Mouse (Mus musculus) hindbrain, embryonic 14.5 days (tissue): ENCODE data around the gene Foxl1. TPM values are rescaled to one million over a fixed set of nuclear protein-coding genes. Genes with fewer than 3 reads are reported as not detected.
A peak's percentile ranks its signal among the peaks of the same experiment; 100 is the strongest.

Experiments
- ATAC-seq: fragments of 200-750 bp; cut with Nextera tagmentation; 2 replicates; pipeline ENCODE4 v1.8.0; 2017; ENCODE audit warnings: moderate number of reproducible peaks, mild to moderate bottlenecking, moderate TSS enrichment, moderate library complexity; ENCODE audit not compliant: low FRiP score
- DNase-seq: peaks from one replicate; pipeline ENCODE4 v3.0.0-alpha.2; 2015; ENCODE audit warnings: low spot score
- H3K27ac ChIP-seq: fragments of 300-500 bp; sonication (generic); 2 replicates; pipeline ENCODE4 v1.5.1; 2014; ENCODE audit warnings: mild to moderate bottlenecking, moderate library complexity
- H3K27me3 ChIP-seq: fragments of 300-500 bp; sonication (generic); 2 replicates; pipeline ENCODE4 v1.6.1; 2014; ENCODE audit warnings: mild to moderate bottlenecking, low read length, mixed read lengths; ENCODE audit not compliant: control insufficient read depth, insufficient read depth
- H3K36me3 ChIP-seq: fragments of 300-500 bp; sonication (generic); replicated peaks from 2 replicates; pipeline ENCODE4 v1.6.1; 2014; ENCODE audit not compliant: control insufficient read depth, insufficient read depth
- H3K4me1 ChIP-seq: fragments of 300-500 bp; sonication (generic); replicated peaks from 2 replicates; pipeline ENCODE4 v1.6.1; 2014; ENCODE audit warnings: antibody characterized with exemption, low read length, mixed read lengths; ENCODE audit not compliant: control insufficient read depth, insufficient read depth
- H3K4me2 ChIP-seq: fragments of 300-500 bp; sonication (generic); replicated peaks from 2 replicates; pipeline ENCODE4 v1.6.1; 2014; ENCODE audit warnings: mild to moderate bottlenecking, moderate library complexity
- H3K4me3 ChIP-seq: fragments of 300-500 bp; sonication (generic); replicated peaks from 2 replicates; pipeline ENCODE4 v1.5.1; 2014; ENCODE audit warnings: mild to moderate bottlenecking, low read length
- H3K9ac ChIP-seq: fragments of 300-500 bp; sonication (generic); 2 replicates; pipeline ENCODE4 v1.6.1; 2014
- H3K9me3 ChIP-seq: fragments of 300-500 bp; sonication (generic); 2 replicates; pipeline ENCODE4 v1.6.1; 2016; ENCODE audit warnings: low read length; ENCODE audit not compliant: control insufficient read depth
- WGBS: fragments of 180-500 bp; shearing (Covaris S2); extraction: QIAGEN DNeasy Blood & Tissue Kit; methylation state at CpG from one replicate; pipeline ENCODE4 v1.1.7; 2014; 5-methylcytosine and 5-hydroxymethylcytosine counted together
- polyA plus RNA-seq: library from polyadenylated mRNA; unstranded; fragments of >200 nt; fragmentation: Nextera tagmentation; extraction: Ambion mirVana; gene quantifications from 2 replicates; pipeline ENCODE4 v1.2.1, GENCODE M21; 2014

The Foxl1 gene
- polyA plus RNA-seq, 1 experiment from 2014 or later: 0.25 TPM

- Histone ChIP-seq H3K27ac (no peak overlapping the region), H3K9ac (no peak overlapping the region), H3K9me3 (no peaks in the 10 kb centered on the region), H3K4me1 (no peaks in the 10 kb centered on the region), H3K4me2 (no peak overlapping the region), H3K36me3 (no peaks in the 10 kb centered on the region), H3K27me3 (peaks cover 59% of the 10 kb centered on the region), H3K4me3 (no peak overlapping the region)
- DNase-seq: peak; percentile 98
- 0 out of 2 replicates have a peak, but pooled peaks have one; percentile 13 for ATAC-seq
- WGBS: under 1% methylated on average over 21 of the region's 21 CpGs
Observed at GRCm38 (mm10) chr8:121113261-121113660, 14.5 kb upstream of the Foxl1 start.

DNA sequence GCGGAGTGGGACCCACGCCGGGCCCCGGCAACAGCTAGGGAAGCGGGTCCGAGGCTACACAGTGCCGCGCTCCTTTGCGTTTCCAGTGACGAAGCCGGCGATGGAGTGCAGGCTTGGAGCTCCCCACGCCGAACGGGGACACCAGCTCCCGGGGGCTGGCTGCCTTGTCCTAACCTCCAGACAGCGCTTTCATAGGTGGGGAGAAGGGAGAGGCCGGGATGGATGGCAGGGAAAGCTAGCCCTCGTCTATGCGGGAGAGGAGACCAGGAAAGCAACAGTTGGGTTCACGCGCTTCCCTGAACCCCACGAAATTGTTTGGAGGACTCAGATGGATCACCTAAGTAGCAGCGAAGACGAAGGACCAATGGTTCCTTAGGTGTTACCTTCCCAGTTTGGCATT, 12.6 kb upstream of the Foxl1 start:
- H3K27me3 ChIP-seq: peaks cover 77% of the 10 kb centered on the region
- H3K36me3 ChIP-seq: no peaks in the 10 kb centered on the region
- no peak overlapping the region for H3K4me3 ChIP-seq
- peak overlapping the region; percentile 26 for H3K4me2 ChIP-seq
- 1% methylated on average over 25 of the region's 25 CpGs for WGBS
- no peaks in the 10 kb centered on the region for H3K4me1 ChIP-seq
- DNase-seq: no peak
- no peaks in the 10 kb centered on the region for H3K9me3 ChIP-seq
- ATAC-seq: no peak
- no peak overlapping the region for H3K9ac ChIP-seq
- H3K27ac ChIP-seq: no peak overlapping the region; the same call in 1 of the 2 replicates

GRCm38 (mm10) chr8:121115948-121116347, 11.8 kb upstream of the Foxl1 start, which contains the start of gene Foxc2:
Gene Foxc2 (plus strand): TSS chr8:121116171.
- peak within 1 kb of the TSS; percentile 41; the same call in 1 of the 2 replicates for H3K9ac ChIP-seq
- no peak for ATAC-seq
- H3K4me3 ChIP-seq: peak within 1 kb of the TSS; percentile 28
- peak; percentile 80 for DNase-seq
- H3K27me3 ChIP-seq: peaks cover 85% of the 10 kb centered on the region
- peak within 1 kb of the TSS; percentile 53 for H3K4me2 ChIP-seq
- H3K36me3 ChIP-seq: no peaks in the 10 kb centered on the region
- no peak within 1 kb of the TSS; the same call in 1 of the 2 replicates for H3K27ac ChIP-seq
- no peaks in the 10 kb centered on the region for H3K4me1 ChIP-seq
- H3K9me3 ChIP-seq: no peaks in the 10 kb centered on the region
- under 1% methylated on average over 25 of the region's 25 CpGs for WGBS

DNA sequence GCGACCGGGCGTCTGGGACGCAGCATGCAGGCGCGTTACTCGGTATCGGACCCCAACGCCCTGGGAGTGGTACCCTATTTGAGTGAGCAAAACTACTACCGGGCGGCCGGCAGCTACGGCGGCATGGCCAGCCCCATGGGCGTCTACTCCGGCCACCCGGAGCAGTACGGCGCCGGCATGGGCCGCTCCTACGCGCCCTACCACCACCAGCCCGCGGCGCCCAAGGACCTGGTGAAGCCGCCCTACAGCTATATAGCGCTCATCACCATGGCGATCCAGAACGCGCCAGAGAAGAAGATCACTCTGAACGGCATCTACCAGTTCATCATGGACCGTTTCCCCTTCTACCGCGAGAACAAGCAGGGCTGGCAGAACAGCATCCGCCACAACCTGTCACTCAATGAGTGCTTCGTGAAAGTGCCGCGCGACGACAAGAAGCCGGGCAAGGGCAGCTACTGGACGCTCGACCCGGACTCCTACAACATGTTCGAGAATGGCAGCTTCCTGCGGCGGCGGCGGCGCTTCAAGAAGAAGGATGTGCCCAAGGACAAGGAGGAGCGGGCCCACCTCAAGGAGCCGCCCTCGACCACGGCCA, 11.1 kb upstream of the Foxl1 start:
- WGBS: under 1% methylated on average over 55 of the region's 55 CpGs
- H3K36me3 ChIP-seq: no peaks in the 10 kb centered on the region
- ATAC-seq (no peak), DNase-seq (no peak)
- no peak overlapping the region for H3K27ac ChIP-seq
- peaks cover 93% of the 10 kb centered on the region for H3K27me3 ChIP-seq
- H3K4me2 ChIP-seq: peak overlapping the region; percentile 53
- no peaks in the 10 kb centered on the region for H3K9me3 ChIP-seq
- peak overlapping the region; percentile 28 for H3K4me3 ChIP-seq
- peak overlapping the region; percentile 41; the same call in 1 of the 2 replicates for H3K9ac ChIP-seq
- no peaks in the 10 kb centered on the region for H3K4me1 ChIP-seq

DNA sequence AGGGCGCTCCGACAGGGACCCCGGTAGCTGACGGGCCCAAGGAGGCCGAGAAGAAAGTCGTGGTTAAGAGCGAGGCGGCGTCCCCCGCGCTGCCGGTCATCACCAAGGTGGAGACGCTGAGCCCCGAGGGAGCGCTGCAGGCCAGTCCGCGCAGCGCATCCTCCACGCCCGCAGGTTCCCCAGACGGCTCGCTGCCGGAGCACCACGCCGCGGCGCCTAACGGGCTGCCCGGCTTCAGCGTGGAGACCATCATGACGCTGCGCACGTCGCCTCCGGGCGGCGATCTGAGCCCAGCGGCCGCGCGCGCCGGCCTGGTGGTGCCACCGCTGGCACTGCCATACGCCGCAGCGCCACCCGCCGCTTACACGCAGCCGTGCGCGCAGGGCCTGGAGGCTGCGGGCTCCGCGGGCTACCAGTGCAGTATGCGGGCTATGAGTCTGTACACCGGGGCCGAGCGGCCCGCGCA, 10.5 kb upstream of the Foxl1 start:
- H3K9ac ChIP-seq: peak overlapping the region; percentile 5; the same call in 1 of the 2 replicates
- H3K27ac ChIP-seq: no peak overlapping the region
- H3K4me3 ChIP-seq: peak overlapping the region; percentile 28
- peak overlapping the region; percentile 53 for H3K4me2 ChIP-seq
- no peaks in the 10 kb centered on the region for H3K36me3 ChIP-seq
- WGBS: 1% methylated on average over 56 of the region's 62 CpGs
- no peaks in the 10 kb centered on the region for H3K4me1 ChIP-seq
- no peak for ATAC-seq
- no peak for DNase-seq
- peaks cover 97% of the 10 kb centered on the region for H3K27me3 ChIP-seq
- H3K9me3 ChIP-seq: no peaks in the 10 kb centered on the region

DNA sequence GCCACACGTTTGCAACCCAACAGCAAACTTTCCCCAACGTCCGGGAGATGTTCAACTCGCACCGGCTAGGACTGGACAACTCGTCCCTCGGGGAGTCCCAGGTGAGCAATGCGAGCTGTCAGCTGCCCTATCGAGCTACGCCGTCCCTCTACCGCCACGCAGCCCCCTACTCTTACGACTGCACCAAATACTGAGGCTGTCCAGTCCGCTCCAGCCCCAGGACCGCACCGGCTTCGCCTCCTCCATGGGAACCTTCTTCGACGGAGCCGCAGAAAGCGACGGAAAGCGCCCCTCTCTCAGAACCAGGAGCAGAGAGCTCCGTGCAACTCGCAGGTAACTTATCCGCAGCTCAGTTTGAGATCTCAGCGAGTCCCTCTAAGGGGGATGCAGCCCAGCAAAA, 9.8 kb upstream of the Foxl1 start:
- H3K27me3 ChIP-seq: peaks cover 97% of the 10 kb centered on the region
- H3K4me2 ChIP-seq: peak overlapping the region; percentile 53; the same call in 1 of the 2 replicates
- DNase-seq: no peak
- H3K4me1 ChIP-seq: no peaks in the 10 kb centered on the region
- H3K9ac ChIP-seq: no peak overlapping the region; the same call in 1 of the 2 replicates
- no peak overlapping the region for H3K27ac ChIP-seq
- H3K4me3 ChIP-seq: peak overlapping the region; percentile 28
- no peaks in the 10 kb centered on the region for H3K9me3 ChIP-seq
- ATAC-seq: no peak
- WGBS: 0% methylated on average over 28 of the region's 28 CpGs
- no peaks in the 10 kb centered on the region for H3K36me3 ChIP-seq

- Histone ChIP-seq H3K4me2 (no peak overlapping the region), H3K4me3 (peak overlapping the region; percentile 28), H3K27me3 (peaks cover 100% of the 10 kb centered on the region), H3K4me1 (no peaks in the 10 kb centered on the region), H3K9ac (no peak overlapping the region), H3K9me3 (no peaks in the 10 kb centered on the region), H3K27ac (no peak overlapping the region), H3K36me3 (no peaks in the 10 kb centered on the region)
- 2% methylated on average over 18 of the region's 18 CpGs for WGBS
- DNase-seq: no peak
- no peak for ATAC-seq
Observed at GRCm38 (mm10) chr8:121118634-121119420, 8.9 kb upstream of the Foxl1 start.

DNA sequence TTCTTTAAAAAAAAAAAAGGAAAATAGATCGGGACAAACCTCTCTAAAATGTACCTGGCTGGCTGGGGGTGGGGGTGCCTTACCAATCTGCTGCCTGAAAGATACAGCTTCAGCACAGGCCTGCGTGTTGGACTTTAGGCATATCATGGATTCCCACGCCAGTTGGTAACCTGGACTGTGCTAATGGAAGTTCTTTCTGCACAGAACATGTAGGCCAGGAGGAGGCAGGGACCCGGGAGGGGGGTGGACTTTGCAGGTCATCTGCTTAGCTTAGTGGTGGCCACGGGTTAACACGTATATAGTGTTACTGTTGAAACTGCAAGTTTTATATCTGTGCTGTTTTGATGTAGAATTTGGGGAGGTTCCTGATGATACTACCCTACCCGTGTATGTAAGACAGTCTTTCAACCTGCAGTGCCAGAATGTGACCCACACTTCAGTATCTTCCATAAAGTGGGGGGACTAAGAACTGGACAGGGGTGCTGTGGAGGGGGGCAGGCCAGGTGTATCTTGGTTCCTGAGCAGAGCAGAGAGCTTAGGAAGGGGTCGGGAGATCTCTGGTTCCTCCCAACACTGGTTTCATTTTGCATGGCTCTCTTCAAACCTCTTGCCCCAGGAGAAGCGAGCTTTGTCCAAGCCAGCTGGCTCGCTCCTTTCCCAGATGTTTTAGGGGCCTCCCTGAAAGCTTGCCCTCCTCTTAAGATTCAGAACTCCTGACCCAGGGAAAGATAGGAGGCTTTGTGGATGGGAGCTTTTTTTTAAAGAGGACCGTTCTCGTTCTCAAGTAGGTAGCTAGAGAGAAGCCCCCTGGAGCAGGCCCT, 7.9 kb upstream of the Foxl1 start:
- 3% methylated on average over 12 of the region's 12 CpGs for WGBS
- ATAC-seq: no peak
- no peaks in the 10 kb centered on the region for H3K4me1 ChIP-seq
- H3K27ac ChIP-seq: no peak overlapping the region
- peak overlapping the region; percentile 28 for H3K4me3 ChIP-seq
- H3K9me3 ChIP-seq: no peaks in the 10 kb centered on the region
- H3K36me3 ChIP-seq: no peaks in the 10 kb centered on the region
- peaks cover 100% of the 10 kb centered on the region for H3K27me3 ChIP-seq
- no peak overlapping the region for H3K9ac ChIP-seq
- DNase-seq: no peak
- no peak overlapping the region; the same call in 1 of the 2 replicates for H3K4me2 ChIP-seq
